13 mouse cellular contexts compared by ENCODE assay signal in genomic region chr5:27247793-27248192, GRCm38 (mm10).
"Had no signal": no experiment of that assay in that cellular context is flagged by ENCODE, and none has a peak within 500 bp of the region (broad histone marks: within the 10 kb centered on the region; RNA-seq: fewer than 3 reads in every experiment).

No protein-coding gene starts in this region.

- DNase-seq: gastrocnemius, postnatal 14 days; gastrocnemius, postnatal 36 days; heart, adult 2 months; heart, postnatal 14 days; heart, postnatal 36 days; kidney, adult 11 months; kidney, adult 2 months; kidney, adult 9 months; kidney, postnatal 14 days; kidney, postnatal 36 days; layer of hippocampus, adult 9-11 months; layer of hippocampus, postnatal 36 days; left cerebral cortex, postnatal 4 days had no signal
